Mouse (Mus musculus) neural tube, embryonic 10.5 days (tissue): ENCODE measurements around the gene Musk.

Source experiments
- DNase-seq: peaks from one replicate; pipeline ENCODE4 v3.0.0-alpha.2; 2017; ENCODE audit warnings: low spot score; ENCODE audit errors: extremely low spot score

Musk gene

DNA sequence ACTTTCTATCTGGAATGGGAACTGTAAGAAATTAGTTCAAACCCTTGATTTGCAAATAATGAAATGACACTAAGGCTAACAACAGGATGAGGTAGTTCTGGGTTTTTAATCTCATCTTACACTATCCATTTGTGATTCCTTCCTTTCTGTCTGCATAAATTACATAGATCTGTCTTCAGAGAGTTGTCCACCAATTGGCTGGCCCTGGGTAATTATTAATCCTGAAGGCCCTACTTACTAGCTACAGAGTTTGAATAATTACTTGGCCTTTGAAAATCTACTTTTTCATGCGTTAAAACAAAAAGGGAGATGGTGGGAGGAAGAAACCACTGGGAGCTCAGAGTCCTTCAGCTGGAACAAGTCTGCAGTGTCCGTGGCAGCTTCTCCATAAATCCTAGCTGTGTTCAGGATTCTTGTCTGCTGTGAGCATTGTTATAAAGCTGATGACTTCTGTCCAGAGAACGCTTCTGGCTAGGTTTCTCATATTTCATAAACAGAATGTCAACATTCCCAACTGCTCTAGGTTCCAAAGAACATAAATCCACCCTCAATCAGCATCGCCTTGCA, 29.3 kb downstream of the Musk start:
- no peak for DNase-seq

DNA sequence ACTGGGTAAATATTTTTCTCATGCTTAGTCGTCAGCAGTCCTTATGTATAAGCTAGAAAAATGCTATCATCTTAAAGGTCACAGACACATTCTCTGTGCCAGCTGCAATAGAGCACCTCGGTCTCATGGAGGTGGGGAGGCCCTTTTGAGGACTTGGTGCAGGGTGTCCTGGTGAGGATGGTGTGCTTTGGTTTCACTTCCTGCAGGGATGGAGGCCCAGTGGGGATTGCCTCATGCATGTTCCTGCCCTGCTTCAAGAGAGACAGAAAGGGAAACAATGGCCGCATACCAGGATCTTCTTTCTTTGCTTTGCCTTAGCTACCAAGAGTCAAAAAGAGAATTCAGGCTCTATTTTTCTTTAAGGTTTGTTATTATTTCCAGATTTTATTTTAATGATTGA, 31.8 kb downstream of the Musk start:
- DNase-seq = no peak

- no peak for DNase-seq
Measured at GRCm38 (mm10) chr4:58320293-58320692, 34.5 kb downstream of the Musk start.

DNA sequence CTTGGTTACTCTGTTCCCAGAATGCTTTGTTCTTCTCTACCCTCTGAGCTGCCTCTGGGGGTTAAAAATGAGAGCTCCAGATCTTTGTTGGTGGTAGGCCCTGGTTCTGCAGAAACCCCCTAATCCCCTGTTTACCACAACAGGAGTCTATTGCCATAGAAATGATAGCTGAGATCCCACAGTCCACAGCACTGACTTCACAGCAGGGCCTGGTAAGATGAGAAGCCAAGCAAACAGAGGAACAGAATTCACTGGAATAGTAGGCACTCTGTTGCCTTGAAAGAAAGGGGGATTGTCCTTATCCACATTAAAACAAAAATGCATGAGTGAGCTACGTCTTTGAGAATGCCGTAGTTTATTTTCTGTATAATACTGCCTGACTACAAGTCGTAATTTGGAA, 41.0 kb downstream of the Musk start:
- DNase-seq = no peak

GRCm38 (mm10) chr4:58328231-58328630, 42.5 kb downstream of the Musk start:
- no peak for DNase-seq

DNA sequence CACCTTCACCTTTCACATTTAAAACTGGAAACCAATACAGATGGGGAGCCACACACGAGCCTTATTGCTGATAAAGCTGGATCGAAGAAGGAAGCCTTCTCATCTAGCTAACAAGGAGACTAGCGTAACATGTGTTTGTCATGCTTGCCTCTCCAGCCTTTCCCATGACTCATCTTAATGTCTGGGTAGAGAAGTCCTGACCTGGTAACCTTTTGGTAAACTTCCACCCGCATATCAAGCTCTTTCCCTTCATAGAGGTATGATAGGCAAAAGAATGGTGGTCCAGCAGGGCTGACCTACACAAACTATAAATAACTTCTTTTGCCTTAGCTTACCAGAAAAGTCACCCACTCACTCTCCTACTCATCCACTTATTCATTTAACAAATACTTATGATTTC, 44.3 kb downstream of the Musk start:
- DNase-seq = no peak

DNA sequence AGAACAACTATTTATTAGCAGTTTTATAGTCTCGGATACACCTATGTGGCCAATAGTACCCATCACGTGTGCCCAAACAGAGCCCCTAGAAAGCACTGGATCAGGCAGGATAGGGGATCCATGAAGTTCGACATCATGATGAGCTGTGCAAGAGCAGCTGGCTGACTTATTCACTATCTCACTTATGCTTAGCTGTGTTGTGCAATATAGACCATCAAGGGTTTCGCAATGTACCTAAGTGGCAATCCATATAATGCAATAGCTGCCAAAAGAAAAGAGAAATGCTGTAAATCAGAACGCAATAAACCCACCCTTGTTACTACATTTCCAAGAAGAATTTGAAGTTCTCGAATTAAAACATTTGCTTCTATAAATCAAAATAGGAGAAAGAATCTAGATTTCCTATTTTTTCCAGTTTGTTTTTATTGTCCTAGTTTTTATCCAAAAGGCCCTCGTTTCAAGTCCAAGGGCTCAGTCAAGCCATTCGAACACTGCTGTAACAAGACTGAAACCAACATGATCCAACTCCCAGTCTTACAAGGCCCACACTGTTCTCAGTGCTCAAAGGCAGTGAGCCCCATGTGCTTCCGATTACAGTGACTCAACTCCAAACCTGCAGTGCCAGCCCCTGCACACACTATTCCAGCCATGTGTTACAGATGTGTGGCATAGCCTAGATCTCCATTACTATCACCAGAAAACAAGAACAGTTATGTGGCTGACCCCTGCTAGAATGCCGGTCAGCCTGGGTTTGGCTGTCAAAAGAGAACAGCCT, 45.3 kb downstream of the Musk start:
- DNase-seq = no peak

GRCm38 (mm10) chr4:58332394-58332793, 46.6 kb downstream of the Musk start:
- DNase-seq = no peak

DNA sequence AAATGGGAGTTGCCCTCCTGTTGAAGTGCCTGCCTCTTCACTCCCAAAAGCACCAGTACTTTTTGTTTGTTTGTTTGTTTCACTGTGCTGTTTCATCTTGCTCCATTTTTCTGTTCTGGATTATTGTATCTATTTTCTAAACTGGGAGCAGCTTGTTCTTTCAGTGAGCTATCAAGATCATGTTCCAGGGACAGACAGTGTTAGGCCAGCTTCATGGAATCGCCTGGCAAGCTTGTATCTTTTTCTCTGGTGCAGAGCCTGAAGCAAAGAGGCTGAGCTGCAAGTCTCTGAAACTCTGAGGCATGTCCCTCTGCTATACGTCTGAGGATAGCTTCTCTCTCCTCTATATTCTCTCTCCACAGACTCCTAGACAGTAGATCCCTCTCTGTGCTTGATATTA, 50.5 kb downstream of the Musk start:
- no peak for DNase-seq

GRCm38 (mm10) chr4:58339226-58339625, 53.5 kb downstream of the Musk start:
- no peak for DNase-seq

GRCm38 (mm10) chr4:58350206-58350605, 64.4 kb downstream of the Musk start:
- no peak for DNase-seq

DNA sequence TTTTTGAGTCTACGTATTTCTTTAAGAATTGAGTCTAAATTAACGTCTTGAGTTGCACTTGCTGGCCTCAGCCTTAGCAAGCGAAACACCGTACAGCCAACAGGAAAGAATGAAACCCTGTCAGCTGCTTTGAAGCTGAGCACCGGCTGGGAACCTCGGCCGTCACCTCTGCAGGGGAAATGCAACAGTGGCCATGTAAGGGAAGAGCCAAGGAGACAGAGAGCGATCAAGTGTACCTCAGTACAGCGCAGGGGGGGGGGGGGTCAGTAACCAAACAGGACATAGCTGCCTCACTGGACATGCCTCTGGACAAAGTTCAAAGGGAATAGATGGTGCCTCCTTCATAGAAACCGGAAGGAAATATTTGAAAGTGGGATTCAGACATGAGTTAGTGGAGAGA, 65.4 kb downstream of the Musk start:
- no peak for DNase-seq

GRCm38 (mm10) chr4:58351590-58351989, 65.8 kb downstream of the Musk start:
- DNase-seq = no peak

DNA sequence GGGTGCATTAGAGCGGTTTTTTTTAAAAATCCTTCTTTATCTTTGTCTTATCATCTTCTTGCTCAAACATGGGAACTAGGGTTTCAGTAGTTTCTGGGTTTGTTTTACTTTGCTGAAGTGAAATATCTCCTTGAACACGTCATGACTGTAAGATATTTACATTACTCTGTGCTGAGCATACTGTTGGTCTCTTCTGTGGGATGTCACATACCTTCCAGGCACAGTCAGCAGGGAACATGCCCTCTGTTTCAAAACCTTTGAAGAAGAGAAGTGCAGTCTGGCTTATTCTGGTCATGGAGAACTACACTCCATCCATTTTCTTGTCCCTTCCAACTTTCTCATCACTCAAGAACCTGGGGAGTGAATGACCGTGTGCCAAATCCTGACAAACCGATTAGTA, 73.2 kb downstream of the Musk start:
- DNase-seq = no peak

DNA sequence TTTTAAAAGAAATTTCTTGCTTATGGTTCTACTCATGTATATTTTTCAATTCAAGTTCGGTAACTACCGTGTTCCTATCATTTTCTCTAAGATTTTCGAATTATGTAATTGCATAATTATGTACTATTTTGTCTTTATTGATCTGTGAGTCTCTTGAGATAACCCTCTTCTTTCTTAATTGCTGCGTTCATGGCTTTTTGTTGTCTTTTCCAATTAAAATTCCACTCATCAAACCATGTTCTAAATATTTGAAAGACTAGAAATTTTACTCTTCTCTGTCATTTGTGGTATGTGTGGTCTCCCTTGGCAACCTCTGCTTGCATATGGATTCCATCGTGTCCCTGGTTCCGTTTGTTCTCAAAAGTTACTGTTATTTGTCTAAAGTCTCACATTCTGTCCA, 79.6 kb downstream of the Musk start:
- no peak for DNase-seq

GRCm38 (mm10) chr4:58371106-58371505, 85.3 kb downstream of the Musk start:
- no peak for DNase-seq

DNA sequence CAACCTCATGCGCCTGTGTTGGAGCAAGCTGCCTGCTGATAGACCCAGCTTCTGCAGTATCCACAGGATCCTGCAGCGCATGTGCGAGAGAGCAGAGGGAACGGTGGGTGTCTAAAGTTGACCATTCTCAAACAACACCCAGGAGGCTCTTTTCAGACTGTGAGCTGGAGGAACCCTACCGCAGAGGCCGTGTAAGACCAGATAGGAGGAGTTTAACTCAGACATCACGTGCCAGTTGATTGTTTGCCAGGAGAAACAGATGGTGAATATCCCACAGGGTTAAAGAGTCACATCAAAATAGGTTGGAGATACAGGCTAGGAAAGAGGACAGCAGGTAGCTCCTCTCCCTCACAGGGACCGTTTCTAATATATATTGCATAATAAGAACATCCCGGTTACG, 87.8 kb downstream of the Musk start:
- no peak for DNase-seq

DNA sequence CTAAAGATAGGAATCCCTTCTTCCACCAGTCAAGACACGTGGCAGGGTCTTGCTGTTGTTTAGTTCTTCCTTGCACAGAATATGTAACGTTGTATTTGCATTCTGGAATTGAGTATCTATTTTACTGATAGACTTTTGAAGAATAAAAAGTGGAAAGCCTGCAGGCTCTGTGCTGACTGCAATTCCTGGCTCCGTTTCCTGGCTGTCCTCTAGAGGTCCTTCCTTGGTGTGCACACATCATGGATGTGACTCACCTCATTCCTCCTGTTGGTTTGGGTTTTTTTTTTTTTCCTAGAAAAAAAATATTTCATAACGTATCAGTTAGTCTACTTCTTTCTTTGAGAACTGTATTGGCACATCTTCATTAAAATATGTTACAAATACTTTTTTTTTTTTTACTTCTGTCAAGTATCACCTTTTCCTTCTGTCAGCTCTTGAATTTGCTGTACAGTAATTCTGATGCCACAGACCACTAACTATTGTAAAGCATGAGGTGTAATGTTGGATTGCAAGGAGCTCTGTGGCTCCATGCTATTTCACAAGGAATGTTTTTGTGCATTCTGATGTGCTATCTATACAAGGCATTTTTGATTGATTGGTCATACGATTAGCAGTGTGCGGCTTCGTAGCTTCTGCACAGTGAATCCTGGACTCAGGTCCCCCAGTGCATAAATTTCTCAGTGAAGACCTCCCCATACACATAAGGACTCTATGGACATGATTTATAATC, 88.5 kb downstream of the Musk start:
- DNase-seq = no peak

GRCm38 (mm10) chr4:58379186-58379585, 93.4 kb downstream of the Musk start:
- DNase-seq = no peak

DNA sequence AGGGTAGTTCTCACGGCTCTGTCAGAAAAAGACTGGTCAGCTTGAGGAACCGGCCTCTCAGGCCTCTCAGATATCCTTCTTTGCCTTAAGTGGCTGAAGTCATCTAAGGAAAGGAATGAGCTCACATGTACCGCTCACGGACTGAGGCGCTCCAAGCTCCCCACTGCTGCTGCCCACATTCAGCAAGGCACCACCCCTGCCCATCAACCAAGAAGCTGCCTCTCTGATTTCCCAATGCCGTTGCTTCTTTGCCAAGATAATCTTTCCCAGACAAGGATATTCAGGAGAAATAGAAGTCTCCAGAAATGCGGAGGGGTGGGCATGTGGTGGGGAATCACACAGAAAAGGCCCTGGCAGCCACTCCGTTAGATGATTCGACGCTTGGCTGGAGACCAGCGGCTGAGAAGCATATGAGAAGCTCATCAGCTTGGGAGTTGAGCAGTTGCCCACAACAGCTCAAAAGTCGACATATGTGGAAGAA, 115.1 kb downstream of the Musk start:
- no peak for DNase-seq

- no peak for DNase-seq
Measured at GRCm38 (mm10) chr4:58401973-58402501, 116.3 kb downstream of the Musk start.
